Mouse (Mus musculus) heart, adult 9 months (tissue): Measurements from ENCODE around the gene Glmn.

Experiments used
- DNase-seq, 2 experiments: peaks; one replicate each; pipeline ENCODE4 v3.0.0; 2022; ENCODE audit warnings: low spot score in 2 of 2

The Glmn gene

DNA sequence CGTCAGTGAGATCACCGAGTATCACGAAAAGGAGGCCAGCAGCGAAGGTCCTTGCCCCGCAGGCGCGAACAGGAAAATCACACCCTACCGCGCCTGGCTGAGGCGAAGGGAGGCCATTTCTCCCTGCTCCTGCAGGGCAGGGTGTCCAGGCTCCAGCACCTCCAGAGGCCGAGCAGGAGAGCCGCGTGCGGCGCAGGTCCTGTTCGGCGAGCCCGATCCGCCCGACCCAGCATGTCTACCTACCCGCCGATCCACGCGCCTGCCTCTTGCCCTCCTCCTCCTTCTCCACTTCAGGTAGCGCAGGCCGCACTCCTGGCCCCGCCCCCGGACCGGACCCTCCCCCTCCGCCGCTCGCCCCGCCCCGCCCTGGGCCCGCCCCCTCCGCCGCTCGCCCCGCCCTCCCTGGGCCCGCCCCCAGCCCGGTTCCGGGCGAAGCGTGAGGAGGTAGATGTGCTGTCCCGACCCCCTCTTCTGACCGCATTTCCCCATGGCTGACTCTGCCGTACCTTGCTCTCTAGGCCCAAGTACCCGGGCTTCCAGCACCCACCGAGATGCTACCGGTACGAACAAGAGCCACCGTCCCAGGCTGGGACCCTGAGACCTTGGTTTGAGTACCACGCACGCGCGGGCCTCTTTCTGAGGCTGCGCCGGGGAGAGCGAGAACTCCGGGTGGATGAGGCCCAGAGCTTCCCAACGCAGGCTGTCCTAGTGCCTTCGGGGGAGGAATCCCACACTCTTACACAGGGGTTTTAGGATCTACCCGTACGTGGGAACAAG is at the start of gene Glmn, which contains the start of gene Rpap2:
Gene Glmn, minus strand, starts transcription at position 588 of the 777 bp plus-strand sequence.
Gene Rpap2, plus strand, starts transcription at position 73 of the 777 bp plus-strand sequence.
- peak; percentile 76 to 81 for DNase-seq

DNA sequence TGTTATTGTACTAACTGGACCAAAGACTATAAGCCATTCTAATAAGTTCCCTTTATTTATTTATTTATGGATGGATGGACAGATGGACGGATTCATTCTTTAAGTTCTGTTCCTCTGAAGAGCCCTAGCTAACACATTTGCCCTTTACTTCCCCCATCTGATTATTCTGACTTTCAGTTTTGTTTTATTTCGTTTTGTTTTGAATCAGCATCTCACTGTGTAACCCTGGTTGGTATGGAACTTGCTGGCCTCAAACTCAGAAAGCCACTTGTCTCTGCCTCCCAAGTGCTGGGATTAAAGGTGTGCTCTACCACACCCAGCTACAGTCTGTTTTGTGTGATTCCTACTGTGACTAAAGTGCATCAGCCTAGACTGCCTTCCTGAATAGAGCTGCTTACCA is 48.2 kb upstream of the Glmn start:
- DNase-seq, result no peak

DNA sequence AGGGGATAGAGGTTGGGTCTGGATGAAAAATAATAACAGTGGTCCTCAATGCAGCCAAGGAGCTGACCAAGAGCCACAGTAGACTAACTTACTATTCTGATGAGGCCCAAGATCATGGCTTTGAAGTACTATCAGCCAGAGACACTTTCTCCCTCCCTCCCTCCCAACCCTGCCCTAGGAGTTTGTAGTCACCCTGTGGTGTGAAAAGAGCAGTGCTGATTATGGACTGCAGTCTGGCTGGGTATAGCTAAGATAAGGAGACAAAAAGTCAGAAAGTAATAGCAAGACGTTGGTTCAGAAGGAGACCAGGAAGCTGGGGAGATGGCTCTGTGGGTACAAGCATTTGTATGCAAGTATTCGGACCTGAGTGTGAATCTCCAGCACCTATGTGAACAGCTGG is 46.9 kb upstream of the Glmn start:
- DNase-seq, result no peak

DNA sequence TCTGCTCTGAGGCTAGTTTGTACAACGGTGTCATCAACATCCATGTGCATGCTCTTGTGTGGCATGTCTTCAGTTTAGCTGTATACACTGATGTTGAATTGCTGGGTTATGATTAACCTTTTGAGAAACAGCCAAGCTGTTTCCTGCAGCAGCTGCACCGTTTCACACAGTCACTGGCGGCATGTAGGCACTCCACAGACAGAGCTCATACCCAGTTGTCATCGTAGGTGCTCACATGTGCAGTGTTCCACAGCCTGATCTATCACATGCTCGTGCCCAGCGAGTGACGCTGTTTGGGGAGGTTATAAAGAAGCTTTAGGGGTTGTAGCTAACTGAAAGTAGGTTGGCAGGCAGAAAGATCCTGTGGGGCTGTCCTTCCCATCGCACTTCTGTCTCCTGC is 40.7 kb upstream of the Glmn start:
- no peak for DNase-seq

DNA sequence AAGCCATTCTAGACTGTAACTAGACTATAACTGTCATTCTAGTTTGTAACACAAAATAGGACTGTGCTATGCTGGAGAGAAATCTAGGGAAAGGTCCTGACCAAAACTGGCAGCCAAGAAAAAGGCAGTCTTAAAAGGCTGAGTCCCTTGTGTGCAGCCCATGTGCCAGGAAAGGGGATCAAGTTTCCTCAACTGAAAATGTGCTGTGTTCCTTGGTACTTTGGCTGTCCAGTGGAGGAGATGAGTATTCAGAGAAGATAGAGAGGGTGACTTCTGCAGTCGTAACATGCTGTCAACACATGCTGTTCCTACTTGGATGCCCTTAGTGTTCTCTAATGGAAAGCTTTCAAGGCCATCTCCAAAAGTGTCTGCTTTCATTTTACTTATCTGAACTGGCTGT is 39.4 kb upstream of the Glmn start:
- DNase-seq, result peak in 1 of 2 experiments; percentile 6

DNA sequence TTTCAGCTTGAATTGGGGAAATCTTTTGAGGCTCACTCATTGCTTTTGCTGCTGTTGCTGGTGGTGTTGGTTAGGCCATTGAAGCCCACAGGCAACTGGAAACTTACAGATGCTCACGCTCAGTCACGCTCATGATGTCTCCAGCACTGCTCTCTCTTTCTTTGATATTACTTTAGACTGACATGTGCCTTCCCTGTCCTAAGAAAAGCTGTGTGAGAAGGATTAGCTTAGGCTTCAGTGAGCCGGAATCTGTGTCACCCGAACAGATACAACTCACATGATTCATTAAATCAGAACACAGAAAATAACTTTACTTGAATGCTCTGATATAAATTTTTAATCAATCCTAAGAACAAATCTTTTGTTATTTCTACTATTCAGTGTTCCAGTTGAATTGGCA is 36.0 kb upstream of the Glmn start:
- no peak for DNase-seq

DNA sequence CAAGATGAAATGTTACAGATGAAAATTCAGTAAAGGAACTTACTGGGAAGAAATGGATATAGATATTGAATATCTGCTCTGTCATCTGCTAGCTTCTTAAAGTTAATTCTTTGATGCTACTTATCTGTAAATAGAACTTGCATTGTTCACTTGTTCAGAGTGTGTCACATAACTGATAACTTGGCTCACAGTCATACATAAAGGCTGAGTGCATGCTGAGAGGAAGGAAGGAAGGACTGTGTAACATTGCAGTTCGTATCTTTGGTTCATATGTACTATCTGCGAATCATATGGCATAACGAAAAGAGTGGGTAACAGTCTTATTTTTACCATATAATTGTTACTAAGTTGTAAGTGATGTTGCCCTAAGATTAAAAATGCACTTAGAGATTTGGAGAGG is 23.6 kb upstream of the Glmn start:
- no peak for DNase-seq

DNA sequence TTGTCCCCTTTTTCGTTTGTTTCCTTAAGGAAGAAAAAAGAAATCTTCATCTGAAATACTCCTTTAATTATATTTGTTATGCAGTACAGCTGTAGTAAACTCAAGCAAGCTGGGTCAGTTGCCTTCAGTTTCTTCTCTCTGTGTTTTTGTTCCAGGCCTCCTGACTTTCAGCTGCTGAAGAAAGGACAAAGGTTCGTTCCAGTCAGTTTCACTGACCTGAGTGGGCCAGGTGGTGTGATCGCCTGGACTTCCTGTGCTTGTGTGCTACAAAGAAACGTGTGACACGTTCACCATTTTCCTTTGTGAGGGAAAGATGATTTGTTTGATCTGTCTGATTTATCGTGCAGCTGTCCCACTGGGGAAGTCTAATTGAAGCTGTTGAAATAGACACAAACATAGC is 20.3 kb upstream of the Glmn start:
- no peak for DNase-seq

DNA sequence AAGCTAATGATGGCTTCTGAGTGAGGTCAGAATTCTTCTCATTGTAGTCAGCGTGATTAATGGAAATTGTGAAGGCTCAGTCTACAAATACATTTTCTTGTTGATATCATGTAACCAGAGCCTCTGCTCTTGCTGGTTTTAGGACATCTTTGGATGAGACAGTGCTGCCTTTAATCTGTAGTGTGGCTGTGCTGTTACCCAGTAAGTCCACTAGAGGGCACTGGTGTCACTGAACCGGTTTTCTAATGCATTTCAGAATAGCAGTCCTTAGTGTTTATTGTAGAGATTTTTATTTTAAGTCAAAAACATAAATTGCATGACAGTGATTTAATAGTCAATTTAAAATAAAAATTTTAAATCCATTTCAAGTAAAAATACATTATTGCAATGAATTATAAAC is 13.5 kb upstream of the Glmn start:
- DNase-seq, result peak; percentile 6 to 39

DNA sequence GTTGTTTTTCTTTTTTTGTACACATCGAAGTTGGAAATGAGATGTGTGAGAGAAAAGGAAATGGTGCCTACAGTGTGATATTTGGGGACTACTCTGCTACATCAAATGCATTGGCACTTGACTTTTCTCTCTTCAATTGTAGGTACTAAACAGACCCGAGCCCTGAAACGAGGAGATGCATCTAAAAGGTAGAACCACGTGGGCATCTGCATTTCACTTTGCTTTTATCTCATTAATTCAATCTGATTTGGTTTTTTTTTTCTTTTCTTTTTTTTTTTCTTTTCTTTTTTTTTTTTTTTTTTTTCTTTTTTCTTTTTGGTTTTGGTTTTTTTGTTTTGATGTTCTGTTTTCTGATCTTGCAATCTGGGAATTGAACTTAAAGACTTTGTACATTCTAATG is 692 bp upstream of the Glmn start:
- no peak for DNase-seq

DNA sequence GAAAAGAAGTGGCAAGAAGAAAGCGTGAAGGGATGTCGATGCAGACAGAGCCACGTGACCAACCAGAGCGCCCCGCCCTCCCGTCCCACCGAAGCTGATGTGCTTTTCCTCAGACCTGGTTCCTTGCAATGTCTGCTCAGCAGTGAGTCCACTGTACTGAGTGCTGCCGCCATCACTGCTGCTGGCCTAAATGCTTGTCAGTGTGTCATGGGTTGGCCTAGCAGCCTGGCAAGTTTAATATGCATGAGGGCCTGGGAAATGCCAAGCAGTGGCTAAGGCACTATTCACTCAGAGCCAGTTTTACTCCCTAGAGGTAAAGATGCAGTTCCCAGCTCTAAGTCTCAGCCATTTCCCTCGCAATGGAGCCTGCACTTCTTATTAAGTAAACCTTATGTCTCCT is 28.5 kb downstream of the Glmn start:
- DNase-seq, result no peak

DNA sequence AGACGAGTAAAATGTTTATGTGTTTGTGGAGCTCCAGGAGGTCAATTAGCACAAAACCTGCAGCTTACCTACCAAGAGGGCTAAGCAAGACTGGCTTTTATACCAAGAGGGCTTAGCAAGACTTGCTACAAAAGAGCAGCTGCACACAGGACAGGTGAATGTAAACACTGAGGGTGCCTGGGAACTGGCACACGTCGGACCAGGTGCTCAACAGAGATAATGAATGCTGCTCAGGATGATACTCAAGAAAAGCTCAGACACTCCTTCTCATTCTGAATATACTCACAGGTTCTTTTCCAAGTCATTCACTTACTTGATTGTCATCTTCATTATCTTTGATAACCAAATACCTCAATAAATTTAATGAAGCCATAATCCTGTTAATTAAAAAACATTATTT is 40.7 kb downstream of the Glmn start:
- no peak for DNase-seq

DNA sequence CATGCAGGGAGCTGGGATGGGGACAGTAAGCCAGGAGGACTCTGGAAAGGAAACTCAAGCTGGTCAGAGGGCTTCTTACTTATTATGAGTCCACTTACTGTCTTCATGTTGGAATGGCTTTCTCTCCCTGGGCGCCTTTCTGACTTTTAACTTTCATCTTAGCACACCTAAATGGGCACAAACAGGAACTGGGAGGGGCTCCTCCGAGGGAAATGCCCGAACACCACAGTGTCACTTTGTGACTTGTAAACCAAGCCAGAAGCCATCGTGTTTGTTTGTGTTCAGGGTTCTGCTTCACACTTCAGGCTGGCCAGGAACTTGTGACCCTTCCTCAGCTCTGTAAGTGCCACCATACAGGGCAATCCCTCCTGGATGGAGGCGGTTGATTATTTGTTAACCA is 43.4 kb downstream of the Glmn start:
- no peak for DNase-seq

DNA sequence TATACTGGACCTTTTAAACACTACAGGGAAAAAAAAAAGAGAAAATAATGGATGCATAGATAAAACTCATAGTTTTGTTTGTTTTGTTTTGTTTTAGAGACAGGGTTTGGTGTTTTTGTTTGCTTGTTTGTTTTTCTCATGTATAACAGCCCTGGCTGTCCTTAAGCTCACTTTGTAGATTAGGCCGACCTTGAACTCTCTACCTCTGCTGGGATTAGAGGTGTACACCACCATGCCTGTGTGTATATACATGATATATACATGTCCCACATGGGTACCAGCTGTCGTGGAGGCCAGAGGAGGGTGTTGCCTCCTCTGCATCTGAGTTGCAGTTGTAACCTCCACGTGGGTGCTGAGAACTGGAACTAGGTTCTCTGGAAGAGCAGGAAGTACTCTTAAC is 49.2 kb downstream of the Glmn start:
- no peak for DNase-seq

DNA sequence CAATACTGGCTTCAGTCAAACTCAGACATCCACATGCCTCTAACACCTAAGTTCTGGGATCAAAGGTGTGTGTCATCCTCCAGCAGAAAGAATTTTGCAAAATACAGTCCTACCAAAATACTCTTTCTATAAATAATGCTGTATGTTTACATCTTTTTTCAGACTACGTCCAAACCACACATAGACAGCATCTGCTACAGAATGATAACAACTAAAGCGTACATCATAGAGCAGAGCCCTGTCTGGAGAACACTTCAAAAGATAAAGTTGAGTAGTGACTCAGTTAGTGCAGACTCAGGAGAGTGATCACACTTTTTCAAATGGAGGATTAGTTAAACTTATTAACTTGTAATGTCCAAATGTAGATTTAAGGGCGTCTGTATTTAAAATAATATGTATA is 49.7 kb downstream of the Glmn start:
- no peak for DNase-seq

DNA sequence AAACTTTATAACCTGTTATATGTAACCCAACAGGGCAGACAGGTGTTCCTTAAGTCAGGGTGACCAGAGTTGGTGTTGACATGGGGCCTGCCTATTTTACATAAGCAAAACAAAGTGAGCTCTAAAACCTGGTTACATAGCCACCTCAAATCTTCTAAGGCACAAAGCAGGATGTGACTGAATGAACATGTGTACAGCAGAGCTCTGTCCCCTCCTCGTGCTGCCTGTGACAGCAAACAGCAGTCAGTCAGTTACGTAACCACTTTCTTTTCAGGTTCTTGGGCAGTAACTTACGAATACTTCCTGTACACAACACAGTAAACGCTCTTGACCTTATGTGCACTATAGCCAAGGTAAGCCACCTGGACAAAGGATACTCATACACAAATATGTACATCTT is 51.8 kb downstream of the Glmn start:
- DNase-seq, result no peak

DNA sequence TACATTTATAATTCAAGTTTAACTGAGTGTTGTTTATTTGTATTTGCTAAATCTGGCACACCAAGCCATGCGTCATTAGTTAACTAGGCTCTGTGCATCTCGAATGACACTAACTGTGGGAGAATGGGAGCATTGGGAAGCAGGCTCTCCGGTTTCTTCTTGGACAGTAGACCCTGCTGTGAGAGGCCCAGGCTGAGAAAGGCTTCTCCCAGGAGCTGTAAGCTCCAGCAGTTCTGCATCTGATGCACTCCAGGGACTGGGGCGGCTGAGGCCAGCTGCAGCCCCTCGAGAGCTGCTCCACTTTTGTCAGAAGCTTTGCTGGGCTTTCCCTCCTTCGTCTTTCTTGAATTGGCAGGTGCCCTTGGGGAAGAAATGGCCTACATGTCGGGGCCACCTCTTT is 56.0 kb downstream of the Glmn start:
- peak; percentile 16 to 38 for DNase-seq

DNA sequence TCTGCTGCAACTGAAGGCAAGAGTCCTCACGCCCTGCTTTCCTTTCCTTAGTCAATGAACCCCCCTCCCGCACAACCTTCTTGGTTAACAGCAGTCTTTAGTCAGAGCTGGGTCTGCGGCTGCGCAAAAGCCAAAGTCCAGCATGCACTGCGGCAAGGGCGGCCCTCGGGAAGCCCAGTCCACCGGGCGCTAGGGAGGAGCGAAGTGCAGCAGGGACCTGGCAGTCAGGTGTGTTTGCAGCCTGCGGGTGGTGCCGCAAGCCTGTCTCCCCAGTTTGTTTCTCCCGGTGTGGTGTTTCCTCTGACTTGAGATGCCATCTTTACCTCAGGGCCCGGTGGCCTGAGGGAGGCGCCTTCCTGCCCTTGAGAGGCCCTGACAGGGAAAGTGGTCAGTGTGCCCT is 63.1 kb downstream of the Glmn start, which contains the start of gene 1700028K03Rik:
Gene 1700028K03Rik, plus strand, starts transcription at position 129 of the 400 bp plus-strand sequence.
- no peak for DNase-seq

DNA sequence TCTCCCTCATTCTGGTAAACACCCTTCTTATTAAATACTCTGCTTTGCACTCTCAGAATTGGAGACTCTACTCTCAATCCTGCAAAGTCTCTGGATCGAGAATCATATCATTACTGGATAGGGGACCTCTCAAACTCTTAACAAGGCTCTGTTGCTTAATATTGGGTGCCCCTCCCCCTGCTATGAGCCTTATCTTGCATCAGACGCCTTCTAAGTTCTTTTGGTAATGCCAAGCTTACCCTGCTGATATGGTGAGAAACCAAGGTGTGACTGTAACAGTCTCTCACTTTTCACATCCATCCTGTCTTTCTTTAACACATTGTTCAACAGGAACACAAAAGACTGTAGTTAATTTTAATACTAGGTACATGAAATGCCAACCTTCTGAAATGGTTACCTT is 64.1 kb downstream of the Glmn start:
- DNase-seq, result no peak

DNA sequence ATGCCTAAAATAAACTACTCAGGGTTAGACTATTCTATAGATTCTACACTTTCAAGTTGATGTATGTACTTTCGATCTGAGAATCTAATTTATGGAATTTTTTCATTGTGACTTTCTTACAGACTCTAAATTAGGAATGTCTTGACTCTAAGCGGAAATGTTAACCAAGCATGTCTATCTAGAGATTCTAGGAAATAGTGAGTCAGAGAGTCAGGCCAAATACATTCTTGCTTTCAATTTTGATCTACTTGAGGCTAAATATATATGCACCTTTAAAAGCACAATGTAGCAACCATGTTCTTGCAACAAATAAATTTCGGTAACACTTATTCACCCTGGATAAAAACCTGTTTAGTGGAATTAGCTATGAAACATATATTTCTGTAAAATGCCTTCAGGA is 68.8 kb downstream of the Glmn start:
- DNase-seq, result no peak

DNA sequence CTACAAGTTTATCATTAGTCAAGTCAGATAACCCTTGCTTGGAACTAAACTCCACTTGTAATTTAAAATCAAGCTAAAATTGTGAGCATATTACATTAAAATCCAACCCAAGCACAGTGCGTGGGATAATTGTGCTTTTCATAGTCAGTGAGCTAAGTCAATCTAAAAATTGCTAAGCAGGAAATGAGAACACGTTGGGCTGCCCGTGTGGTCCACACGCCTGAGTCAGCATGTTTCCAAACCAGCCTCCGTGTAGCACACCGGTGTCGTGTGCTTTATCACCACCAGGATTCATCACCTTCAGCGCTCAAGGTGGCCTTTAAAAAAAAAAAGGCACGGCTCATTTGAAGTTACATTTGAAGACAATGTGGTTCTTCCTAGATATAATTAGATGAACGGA is 73.4 kb downstream of the Glmn start:
- DNase-seq, result no peak

DNA sequence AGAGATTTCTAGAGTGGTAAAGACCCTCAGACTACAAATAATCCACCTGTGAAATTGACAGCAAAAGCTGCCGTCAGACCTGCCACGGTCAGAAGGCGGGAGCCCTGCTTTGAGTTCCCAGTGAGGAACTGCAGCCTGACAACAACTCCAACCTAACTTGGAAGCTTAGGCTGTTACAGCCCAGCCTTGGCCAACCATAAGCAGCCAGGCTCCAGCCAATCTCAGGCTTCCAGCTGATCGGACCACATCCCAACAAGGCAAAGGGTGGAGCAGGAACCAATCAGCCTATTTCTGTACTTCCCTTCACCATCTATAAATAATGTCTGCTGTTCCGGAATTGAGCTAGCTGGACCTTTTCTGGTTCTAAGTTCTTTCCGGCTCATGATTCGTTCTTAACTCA is 75.8 kb downstream of the Glmn start:
- peak; percentile 47 to 63 for DNase-seq

DNA sequence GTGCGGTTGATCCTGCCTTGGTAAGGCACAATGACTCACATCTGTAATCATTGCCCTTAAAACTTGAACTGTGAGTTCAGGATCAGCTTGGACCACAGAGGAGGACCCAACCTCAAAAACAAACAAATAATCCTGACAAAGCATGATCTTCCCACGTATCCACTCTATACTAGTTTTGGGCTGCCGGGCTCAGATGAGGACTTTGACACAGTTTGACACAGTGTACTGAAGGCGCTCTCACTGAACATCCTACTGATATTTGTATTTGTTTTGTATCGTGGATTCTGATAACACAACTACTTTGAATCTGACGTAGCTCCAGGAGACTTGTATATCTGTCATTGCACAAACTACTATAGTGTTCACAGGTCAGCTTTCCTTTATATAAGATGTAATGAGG is 76.3 kb downstream of the Glmn start:
- DNase-seq, result no peak

DNA sequence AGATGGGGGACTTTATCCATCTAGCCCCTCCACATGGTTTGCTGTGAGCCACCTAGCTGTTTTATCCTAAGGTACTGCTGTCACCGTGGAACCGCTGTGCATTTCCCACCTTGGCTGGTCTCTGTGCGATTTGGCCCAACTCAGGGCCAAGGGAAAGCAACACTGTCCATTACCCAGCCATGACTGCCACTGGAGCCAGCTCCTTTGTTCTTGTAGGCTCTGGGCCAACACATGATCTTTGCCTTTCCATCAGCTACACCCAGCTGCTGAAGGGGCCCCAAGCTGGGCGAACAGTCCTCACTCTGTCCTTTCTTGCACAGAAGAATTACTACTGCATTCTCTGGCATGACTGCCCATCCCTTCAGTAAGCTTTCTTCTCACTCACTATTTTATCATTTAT is 79.1 kb downstream of the Glmn start:
- no peak for DNase-seq
